Mouse (Mus musculus) megakaryocyte, embryonic 14.5 days (primary cell): ENCODE results near the gene Elovl6.

ENCODE experiments used
- FLI1 ChIP-seq: IDR thresholded peaks from 2 replicates; pipeline ENCODE4 v1.6.1; 2012; ENCODE audit warnings: low read length, inconsistent platforms, mixed read lengths
- GATA1 ChIP-seq: IDR thresholded peaks from 3 replicates; pipeline ENCODE4 v1.6.1; 2012; ENCODE audit warnings: mixed read lengths, low read length, inconsistent platforms, borderline replicate concordance

DNA sequence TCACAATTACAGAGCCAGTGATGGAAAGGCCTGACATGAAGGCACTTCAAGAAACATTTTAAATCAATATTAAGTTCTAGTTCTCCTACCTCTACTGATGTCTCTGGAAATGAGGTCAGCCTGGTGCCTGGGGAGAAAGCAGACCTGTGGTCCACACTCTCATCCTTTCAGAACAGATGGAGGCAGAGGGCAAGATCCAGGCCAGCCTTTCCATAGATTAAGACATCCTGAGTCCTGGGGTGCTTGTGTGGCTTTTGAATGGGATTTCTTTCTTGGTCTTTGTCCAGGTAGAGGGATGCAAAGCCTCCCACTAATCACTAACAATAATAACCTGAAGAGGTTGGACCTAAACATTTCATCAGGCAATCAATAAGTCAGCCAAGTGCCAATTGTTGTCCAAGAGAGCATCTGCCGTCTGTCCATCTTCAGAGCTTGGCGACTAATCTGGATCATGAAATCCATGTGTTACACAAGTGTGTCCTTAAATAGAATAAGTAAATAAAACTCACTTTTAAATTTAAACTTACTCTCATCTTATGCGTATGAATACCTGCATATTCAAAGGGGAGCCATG, 16.2 kb upstream of the Elovl6 start:
- TF ChIP-seq GATA1 = no peak
- no peak for TF ChIP-seq FLI1
